Mouse (Mus musculus) monocyte, adult 2 months (primary cell): ENCODE measurements around the gene Tspo.

Source experiments
- DNase-seq, 2 experiments: peaks; one replicate each; pipeline ENCODE4 v3.0.0; 2022; ENCODE audit warnings: low spot score in 2 of 2, low read depth in 1 of 2

The Tspo gene

DNA sequence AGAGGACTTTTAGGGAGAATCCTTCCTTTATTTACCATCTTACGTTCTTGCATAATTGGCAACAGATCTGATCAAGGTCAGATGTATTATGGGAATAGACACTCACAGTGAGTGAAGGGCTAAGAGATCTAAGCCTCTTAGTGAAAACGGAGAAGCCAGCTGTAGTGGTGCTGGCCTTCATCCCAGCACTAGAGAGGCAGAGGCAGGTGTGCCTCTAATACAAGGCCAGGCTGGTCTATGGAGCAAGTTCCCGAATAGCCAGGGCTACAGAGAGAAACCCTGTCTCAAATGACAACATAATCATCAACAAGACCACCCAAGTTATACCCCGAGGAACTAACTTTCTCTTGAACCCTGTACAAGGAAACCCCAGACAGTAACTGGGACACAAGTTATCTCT is 19.5 kb downstream of the Tspo start:
- no peak for DNase-seq

DNA sequence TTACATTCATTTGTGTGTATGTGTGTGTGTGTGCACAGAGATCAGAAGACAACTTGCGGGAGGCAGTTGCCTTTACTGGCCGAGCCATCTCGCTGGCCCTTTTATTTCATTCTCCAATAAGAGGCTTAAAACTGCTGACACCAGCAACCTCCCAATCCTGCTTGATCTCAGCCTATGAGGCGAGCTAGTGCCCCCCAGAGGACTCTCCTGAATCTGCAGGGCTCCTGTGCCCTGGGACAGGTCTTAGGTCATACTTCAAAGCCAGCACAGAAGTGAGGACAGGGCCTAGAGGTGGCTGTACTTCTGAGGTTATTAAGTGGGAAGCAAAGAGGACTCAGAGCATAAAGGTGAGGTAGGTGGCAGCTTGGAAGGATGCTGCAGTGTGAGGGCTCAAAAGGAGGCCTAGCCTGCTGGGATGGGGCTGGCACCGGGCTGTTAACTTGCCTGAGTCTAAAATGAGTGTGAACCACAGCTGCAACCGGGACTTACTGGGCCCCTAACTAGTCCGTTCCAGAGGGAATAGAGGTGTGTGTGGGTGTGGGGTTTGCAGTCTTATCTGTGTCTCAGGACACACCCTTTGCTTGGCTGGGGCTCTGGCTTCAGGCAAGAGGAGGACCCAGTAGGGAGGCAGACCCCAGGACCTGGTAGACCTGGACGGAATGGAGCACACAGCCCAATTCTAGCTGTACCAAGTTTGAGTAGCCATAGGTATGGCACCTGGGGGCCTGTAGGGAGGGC is 20.2 kb downstream of the Tspo start:
- DNase-seq: no peak

DNA sequence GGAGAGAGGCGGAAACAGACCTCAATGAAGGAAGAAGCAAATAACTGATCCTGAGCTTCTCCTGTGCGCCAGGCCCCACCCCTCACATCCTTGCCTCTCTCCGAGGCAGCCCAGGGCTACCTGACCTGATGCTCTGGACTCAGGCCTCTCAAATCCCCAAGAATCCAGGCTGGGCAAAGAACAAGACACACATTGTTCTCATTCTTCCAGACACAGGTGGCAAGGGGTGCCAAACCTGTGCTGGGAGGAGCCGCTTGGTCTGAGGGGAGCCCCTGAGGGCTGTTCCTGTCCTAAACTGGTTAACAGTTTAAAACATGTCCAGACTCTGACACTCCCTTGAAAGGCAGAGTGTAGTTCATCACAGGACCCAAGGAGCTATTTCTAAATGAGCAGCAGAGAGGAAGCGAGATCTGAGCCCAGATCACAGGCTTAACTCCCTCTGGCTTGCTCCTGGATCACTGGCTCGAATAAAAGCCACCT is 21.4 kb downstream of the Tspo start:
- no peak for DNase-seq

DNA sequence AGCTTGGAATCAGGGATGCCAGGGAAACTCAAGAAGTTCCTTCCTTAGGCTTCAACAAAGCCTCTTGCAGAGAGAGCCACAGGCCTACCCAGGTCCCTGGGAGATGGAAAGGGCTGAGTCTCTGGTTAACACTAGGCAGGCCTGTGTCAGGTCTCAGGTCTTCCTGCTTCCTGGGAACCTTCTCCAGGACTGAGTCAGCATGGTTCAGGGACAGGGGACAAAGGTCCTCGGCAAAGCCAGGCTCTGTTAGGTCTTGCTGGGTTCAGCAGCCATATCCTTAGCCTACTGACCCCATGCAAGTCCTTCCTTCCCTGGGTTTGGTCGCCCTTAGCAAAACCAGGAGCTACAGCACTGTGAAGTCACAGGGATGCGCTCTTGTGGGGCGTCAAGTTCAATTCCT is 27.4 kb downstream of the Tspo start:
- no peak for DNase-seq

DNA sequence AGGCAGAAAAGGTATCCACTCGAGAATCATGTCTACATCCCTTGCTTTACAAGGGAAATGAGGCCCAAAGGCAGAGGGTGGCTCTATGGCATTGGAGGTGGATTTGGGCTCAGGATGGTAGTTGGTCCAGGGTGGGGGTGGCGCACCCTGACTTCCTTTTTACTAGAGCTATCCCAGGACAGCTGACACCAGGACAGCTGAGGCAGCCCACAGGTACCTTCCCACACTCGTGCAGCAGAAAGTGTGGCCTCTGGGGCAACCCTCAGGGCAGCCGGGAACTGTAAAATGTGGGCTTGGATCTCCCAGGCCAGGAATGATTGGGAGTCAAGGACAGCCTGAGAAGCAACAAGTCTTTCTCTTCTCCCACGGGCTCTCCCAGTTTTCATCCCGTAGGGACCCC is 28.4 kb downstream of the Tspo start:
- no peak for DNase-seq

DNA sequence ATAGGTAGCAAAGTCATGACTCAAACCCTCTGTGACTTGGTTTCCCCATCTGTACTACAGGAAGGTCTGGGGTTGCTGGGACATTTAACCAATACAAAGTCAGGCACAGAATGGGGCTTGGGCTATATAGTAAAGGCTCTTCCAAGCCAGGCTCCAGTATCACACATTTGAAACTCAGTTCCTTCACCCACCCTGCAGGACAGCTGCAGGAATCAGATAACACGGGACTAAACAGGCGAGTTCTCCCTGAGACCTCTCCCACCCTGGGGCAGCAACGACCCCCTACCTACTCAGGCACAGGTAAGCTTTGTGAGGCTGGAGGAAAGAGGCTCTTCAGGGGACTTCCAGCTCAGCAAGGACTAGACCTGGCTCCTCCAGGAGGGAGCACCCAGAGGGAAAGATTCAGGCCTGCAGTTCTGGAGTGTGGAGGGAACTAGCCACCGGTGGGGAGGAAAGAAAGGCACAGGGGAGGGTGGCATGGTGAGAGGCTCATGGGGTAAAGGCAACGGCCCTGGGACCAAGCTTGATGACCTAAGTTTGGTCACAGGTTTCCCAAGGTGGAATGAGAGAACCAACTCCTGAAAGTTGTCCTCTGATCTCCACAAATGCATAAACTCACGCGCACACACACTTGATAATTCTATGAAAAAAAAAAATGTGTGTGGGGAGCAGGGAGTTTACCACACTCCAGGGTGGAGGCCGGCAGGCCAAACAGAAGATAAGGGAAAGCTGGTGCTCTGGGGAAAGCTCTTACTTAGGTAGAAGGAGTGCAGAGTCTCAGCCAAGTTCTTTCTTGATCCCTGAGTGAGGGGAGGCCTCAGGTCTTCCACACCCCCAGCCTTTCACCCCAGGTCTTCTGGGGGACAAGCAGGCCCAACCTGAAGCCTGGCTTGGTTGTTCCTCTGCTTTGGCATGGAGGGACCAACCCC is 29.1 kb downstream of the Tspo start:
- DNase-seq: no peak

DNA sequence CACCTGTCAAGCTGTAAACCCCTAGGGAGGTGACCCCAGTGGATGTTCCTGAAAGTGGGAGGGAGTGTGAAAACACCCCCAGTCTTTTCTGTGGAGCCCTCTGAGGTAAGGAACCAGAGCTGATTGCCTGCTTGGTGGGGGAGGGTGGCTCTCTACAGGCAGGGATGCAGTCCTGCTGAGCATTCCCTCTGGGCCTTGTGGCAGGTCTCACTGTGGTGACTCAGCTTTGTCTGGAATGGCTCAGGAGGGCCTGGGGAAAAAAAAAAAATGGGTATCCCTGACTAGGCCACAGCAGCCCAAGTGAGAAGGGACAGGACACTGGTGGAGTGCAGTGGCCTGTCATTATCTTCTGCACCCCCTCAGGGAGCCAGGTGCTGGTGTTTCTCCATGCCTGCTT is 29.8 kb downstream of the Tspo start:
- DNase-seq: no peak

DNA sequence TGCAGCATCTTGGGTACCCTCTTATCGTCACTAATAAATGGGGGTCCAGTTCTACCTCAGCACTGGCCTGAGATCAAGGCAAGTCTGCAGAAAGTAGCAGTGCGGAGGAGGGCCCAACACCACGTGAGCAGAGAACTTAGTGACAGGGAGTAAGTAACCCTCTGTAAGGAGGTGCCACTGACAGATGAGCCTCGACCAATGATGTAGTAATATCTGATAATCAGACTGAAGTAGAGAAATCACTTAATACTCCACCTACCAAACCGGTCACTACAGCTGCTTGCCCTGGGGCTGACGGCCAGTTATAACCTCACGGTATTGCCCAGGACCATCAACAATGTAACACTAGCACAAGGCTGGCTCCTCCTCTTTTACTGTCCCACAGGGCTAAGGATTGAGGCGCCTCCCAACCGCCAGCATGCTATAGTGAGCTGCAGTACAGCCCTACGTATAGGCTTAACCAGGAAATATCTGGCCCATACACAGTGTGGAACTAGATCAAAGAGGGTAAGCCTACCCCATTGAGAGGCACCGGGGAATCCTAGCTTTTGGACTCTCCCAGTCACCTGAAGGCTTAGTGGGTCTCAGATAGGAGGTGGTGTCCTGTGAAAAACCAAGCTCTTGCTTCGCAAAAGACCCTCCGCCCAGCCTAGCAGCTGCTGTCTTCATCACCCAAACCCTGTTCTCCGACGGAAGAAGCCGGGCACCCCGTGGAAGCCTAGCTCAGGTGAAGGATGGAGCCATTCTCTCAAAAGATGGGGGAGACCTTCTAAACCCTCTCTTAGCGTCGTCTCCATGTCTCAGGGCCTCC is 30.5 kb downstream of the Tspo start:
- no peak for DNase-seq

DNA sequence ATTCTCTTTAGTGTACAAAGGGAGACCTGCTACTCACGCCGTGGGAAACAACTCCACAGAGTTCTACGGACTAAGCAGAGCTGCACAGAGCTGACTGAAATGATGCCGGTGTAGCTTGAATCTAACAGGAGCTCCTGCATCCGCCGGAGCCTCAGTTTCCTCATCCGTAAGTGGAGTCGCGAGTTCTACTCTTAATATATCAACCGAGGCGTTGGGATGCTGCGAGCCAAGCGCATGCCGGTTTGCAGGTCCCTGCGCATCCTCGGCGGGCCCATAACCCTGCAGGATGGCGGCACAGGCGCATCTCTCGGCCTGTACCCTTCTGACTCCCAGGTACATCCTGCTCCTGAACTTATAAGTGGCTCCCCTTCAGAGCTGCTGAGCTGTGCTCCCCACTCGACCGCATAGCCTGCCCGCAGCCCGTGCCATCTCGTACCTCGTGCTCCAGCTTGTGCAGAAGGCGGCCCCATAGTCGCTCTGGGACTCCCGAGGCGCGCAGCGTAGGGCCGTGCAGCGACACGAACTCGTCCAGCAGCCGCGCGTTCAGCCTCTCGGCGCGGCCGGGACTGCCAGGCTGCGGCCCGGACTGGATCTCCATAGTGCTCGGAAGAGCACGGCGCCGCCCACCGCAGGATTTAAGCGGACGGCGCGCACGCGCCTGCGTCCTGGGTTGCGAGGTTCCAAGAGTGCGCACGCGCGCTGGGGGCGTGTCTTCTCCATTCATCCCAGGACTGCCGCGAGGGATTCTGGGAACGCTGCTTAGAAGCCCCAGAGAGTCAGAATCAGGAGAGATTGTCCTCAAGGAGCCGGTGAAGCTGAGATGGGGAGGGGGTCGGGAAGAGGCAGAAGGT is 31.3 kb downstream of the Tspo start, which contains the start of gene Ttll12:
Gene Ttll12 (minus strand): TSS at position 645 of the 851 bp plus-strand sequence.
- peak; percentile 52 to 65 for DNase-seq

DNA sequence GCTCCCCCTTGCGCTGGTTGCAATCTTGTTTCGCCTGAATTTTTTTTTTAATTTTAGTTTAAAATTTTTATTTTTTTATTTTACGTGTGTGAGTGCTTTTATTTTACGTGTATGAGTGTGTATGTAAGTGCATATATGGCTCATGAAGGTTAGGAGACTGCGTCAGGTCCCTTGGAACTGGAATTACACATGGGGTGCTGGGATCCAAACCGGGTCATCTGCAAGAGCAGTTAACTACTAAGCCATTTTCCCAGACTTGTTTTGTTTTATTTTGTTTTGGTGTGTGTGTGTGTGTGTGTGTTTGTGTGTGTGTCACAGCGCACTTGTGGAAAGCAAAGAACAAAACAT is 31.9 kb downstream of the Tspo start:
- no peak for DNase-seq

DNA sequence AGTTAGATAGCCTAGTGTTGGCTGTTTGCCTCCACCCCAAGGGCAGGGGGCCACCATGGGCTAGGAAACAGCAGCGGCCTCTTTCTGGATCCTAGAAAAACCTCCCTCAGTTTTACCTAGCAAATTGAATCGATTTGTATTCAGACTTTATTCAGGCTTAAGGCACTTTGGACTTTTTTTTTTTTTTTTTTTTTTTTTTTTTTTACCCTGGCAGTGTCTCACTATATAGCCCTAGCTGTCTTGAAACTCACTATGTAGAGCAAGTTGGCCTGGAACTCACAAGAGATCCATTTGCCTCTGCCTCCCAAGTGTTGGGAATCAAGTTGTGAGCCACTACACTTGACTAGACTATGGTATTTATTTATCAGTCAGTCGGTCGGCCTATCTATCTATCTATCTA is 33.4 kb downstream of the Tspo start:
- DNase-seq: no peak

DNA sequence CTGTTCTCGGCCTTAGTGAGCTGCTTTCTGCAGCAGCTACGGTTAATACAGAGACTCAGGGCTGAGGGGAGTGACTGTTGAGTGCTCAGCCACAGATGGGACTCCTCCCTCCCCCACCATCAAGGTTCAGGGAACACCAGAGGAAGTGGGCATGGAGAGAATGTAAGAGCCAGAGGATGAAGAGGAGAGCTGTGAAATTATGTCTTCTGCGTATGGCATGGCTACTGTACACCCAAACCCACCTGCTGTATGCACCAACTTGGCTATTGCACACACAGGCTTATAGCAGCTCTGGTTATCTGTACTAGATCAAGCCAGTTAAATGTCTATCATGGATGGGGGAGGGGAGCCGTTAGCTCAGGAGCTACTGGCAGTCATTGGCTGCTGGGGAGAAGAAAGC is 37.8 kb downstream of the Tspo start:
- no peak for DNase-seq

DNA sequence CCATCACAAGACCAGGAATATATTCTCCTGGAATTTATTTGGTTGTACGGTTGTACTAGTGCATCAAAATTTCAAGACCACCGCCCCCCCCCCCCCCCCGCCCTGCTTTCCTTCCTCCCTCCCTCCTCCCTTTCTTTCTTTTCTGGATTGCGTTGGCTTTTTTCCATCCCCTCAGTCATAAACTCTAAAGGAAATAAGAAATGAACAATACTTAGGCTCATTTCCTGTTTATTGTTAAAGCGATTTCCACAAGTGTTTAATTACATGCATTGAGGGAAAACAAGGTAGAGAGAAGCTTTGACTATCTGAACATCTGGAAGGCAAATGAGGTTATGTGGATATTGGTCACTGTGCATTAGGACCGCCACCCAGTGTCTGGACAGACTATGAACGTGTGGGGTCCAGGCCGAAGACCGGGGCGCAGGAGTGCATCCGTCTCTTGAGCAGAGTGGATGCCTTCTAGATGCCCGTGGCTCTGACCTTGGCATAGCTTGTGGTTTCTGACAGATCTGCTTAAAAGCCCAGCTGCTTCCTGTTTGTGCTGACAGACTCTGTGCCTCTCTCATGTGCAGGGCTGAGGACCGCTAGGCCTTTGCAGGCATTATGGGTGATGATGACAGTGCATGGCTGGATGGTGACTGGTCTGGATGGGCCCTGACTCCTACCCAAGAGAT is 39.1 kb downstream of the Tspo start:
- no peak for DNase-seq

DNA sequence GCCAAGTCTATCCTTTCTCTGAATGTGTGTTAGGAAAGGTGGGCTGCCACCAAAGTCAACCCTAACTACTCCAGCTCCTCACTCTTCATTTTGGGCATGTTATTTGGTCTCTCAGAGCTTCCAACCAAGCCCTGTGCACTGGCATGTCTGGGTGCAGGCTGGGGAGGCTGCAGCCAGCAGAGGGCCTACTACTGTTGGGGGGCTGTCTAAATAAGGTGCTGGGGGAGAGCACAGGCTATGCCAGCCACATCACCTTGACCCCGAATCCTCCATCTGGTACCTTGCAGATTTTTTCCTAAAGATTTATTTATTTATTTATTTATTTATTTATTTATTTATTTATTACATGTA is 39.6 kb downstream of the Tspo start:
- DNase-seq: no peak

DNA sequence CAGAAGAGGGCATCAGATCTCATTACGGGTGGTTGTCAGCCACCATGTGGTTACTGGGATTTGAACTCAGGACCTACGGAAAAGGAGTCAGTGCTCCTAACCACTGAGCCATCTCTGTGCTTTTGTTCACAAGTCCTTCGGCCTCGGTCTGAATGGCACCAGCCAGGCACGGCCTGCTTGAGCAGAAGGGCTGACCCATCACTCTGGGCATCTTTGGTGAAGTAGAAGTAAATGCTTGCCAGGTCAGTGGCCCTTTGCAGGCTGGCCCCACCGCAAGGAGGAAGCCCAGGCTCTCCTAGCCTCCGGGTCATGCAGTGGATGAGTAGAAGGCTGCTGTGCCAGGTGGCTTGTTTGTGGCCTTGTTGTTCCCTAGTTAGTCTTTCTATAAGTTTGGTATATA is 40.0 kb downstream of the Tspo start:
- no peak for DNase-seq

DNA sequence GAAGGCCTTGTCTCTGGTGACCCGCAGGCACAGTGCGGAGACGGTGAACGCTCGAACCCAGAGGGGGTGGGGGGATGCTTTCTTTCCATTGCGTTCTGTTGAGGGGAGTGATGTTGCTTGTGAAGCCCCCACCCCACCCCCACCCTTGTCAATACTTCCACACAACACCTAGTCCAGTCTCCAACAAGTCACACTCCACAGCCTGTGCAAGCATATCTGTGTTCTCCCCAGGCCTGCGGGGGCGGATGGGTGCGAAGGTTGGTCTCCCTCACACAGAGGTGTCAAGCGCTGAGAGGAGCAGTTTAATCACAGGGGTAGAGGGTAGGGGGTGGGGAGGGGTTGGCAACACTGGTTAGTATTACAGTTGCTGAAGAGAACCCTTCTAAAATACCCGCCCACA is 42.8 kb downstream of the Tspo start:
- DNase-seq: no peak

DNA sequence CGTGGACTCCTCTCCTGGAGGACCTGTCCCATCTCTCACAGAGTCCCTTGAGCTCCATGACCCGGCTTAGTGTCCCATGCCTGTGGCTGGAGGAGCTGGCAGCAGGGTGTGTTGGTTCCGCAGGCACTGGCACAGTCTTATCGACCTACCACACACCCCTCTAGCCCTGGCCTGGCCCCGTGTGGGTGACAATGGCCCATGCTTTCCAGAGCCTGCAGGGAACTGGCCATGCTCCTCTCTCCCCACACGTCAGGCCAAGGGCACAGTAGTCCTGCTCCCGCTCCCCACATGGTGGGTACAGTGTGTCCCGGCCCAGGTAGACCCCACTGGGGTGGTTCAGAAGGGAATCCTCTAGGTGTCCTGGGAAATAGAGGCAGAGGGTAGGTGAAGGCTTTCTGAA is 43.3 kb downstream of the Tspo start:
- no peak for DNase-seq

DNA sequence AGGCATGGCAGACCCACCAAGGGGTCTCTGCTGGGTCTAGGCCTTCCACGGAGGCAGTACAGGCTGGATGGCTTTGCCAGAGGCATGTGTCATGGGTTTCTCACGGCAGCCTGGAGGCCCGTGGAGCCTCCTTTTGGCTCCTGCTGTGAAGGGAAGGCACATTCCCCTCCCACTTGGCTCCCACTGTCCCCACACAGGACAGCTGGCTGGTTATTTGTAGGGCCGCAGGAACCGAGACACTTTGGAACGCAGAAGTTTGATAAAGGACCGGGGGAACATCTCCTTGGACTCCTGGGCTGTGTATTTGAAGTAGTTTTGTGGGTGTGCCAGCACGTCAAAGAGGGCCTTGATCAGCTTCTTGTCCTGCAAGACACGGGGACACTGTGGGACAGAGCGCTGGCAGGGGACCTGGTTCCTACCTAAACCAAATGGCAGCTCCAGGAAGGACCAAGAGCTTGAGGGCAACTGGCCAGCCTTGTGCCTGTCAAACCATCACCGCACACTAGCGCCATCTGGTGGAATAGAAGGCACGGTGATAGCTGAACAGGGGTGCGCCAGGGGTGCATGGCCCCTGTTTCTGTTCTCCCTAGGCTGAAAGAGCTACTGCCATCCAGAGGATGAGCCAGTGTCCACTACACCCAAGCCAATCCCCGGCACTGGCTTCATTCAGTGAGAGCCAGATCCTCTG is 43.9 kb downstream of the Tspo start:
- peak in 1 of 2 experiments; percentile 15 for DNase-seq

DNA sequence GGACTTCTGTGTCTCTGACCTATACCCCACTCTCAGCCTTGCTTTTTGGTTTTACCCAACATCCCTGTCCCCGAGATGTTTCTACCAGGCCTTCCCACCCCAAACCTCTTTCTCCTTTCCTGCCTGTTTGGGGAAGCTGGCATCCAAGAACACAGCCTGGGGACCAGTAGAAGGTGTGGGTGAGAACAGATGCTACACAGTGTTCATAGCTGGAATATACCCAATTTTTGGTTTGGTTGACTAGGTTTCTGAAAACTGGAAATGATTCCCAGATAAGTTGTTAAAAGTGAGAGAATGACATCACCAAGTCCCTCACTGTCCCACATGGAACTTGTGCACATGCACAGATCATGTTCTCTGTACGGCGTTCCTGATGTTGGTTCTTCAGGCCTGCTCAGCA is 51.9 kb downstream of the Tspo start:
- no peak for DNase-seq
